Mouse (Mus musculus) cerebellum, adult 8-10 months (tissue): ENCODE measurements around the gene Tmem266.
A peak's percentile ranks its signal among the peaks of the same experiment; 100 is the strongest.

Experiments
- DNase-seq: peaks from one replicate; pipeline ENCODE4 v3.0.0; 2022

Gene Tmem266

DNA sequence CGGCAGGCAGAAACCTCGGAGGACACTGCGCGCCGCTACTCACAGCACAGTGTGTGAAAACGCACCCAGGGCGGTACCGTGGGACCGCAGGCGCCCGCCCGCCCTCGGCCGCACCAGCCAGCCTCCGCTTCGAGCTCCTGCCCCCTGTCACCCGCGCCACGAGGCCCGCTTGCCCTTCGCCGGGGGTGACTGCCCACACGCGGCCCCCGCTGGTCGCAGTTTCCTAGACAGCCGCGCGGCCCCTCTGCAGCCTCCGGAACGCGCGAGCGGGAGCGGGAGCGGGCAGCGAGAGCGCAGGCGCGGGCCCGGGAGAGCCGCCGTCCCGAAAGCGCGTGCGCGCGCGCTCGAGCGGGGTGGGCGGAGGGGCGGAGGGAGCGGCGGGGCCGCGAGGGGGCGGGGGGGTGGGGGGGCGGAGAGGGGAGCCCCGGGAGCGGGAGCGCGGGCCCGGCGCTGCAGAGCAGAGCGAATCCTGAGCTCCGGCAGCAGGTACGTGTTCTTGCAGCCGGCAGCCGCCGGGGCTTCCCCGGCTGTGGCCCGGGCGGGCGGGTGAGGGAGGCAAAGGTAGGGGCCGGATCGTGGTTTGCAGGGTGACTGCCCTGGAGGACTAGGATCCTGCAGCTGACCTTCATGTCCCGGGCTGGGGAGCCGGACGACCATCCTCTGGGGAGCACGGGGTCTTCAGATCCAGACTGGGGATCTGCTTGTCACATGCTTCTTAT lies at the start of gene Tmem266, which contains the start of gene Nrg4:
Gene Tmem266 (plus strand): TSS at position 399 of the 719 bp plus-strand sequence.
Gene Nrg4 (minus strand): TSS at position 330 of the 719 bp plus-strand sequence.
- DNase-seq: peak; percentile 88

DNA sequence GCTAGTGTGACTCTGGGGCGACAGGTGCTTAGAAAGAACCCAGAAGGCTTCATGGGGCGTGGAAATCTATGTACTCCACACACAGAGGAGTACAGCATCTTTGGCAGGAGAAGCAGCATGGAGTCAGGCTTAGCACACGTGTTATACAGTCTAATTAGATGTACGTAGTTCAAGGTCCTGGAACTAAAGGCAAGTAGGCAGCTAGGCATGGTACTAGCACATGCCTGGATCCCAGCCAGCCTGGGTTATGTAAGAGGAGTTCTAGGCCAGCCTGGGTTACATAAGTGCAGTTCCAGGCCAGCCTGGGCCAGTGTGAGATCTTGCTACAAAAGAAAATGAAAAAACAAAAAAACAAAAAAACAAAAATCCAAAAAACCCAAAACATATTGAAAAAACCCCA lies 49.2 kb upstream of the Tmem266 start:
- peak; percentile 89 for DNase-seq

DNA sequence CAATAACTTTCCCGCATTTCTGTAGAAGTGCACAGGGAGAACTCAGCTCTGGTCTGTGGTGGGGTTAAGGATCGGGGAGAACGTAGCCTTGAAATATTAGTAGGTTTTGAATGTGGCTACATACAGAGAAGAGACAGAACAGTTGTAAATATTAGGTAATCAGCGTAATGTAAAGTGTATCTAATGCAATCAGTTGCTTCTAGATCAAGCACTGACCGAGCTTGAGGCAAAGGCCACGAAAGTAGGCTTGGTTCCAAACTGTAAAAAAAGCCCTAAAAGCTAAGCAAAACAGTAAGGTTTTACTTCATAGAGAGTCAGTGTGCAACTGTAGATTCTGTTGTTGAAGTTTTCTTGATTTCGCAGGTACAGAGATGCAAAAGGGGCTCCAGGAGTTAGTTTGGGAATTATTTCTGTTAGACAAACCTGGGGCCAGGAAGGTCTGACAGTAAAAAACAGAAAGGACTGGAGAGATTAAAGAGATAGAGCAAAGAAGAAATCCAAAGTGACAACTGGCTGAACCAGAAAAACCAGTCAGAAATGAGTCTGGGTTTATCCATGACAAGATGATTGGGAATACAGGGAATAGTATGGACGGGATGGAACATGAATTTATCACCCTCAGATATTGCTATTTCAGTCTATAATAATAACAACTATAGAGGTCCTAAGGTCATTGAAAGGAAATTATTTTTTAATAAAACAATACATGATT lies 47.4 kb upstream of the Tmem266 start:
- no peak for DNase-seq

DNA sequence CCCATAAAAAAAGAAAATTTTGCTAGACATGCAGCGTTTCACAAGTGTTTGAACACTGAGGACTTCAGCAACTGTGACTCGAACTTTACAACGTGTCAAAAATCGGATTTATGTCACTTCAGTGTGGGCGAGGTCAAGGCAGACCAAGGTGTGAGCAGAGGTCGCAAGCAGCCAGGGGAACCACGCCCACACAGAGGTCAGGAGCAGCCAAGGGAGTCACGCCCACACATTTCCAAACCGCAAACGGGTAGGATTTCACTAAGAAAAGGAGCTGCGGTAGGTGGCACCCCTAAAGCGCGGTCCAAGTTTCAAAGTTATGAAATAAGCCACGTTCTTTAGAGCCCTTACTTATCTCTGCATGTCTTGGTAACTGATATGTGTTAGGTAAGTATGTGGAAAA lies 43.2 kb upstream of the Tmem266 start:
- DNase-seq: no peak

DNA sequence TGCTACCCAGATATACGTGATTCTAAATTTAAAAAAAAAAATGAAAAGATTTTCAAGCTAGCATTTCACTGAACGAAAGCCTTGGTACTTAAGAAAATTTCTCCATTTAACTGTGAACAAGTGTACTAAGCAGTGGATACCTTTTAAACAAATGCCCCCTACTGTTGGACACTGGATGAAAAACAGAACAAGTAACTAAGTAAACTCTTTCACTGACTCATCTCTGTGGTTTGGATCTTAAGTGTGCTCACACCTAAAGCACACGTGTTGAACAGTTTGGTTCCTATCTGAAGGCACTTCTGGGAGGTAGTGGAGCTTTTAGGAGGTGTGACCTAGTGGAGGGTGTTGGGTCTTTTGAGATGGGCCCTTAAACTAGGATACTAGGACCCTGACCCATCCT lies 41.5 kb upstream of the Tmem266 start:
- no peak for DNase-seq

DNA sequence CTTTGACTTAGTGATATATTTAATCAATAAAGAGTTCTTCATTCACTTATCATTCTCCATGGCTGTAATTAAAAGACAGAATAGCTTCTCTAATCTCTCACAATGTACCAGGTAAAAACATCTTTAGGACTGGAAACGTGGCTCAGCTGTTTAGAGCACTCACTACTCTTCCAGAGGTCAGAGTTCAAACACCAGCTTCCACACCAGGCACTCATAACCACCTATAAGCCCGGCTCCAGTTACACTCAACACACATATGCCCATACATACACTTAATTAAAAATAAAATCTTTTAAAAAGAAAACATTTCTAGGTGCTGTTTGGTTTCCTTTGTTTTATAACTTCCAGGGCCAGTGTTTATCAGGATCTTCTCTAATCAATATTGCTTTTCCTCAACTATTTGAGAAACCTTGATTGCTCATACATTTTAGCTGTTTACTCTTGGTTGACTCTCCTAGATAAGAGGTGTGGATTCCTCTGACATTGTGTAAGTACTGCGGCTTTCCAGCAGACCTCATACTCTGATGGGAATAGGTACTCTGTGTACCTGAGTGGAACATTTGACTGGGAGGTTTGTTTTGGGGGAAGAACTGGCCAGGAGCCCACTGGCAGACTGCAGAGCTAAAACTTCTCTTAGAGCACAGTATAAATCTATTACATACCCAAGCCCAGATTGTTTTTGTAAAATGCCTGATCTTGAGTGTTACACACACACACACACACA lies 37.1 kb upstream of the Tmem266 start:
- DNase-seq: no peak

DNA sequence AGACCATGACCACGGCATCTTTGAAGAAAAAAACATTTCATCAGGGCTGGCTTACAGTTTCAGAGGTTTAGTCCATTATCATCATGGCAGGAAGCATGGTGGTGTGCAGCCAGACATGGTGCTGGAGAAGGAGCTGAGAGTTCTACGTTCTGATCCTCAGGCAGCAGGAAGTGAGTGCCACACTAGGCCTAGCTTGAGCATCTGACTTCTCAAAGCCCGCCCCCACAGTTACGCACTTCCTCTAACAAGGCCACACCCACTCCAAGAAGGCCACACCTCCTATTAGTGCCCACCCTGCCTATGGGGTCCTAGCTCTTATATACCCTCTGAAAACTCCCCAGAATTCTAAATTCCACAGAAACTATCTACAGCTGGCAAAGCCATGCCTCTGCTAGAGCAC lies 34.7 kb upstream of the Tmem266 start:
- no peak for DNase-seq

DNA sequence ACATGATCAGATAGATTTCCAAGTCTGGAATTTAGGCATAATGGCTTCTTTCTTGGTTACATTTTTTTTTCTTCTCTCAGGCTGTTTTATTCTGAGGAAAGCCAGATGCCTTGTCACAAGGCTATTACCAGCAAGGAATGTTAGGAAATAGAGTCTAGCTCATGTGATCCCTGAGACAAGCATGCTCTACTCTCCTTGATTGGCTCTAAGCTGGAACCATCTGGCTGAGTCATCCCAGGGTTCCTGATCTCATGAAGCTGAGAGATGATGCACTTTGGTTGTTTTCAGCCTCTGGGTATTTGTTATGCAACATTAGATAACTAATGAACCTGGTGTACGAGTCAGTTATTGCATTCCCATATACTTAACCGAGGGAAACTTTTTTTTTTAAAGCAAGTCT lies 30.5 kb upstream of the Tmem266 start:
- no peak for DNase-seq

DNA sequence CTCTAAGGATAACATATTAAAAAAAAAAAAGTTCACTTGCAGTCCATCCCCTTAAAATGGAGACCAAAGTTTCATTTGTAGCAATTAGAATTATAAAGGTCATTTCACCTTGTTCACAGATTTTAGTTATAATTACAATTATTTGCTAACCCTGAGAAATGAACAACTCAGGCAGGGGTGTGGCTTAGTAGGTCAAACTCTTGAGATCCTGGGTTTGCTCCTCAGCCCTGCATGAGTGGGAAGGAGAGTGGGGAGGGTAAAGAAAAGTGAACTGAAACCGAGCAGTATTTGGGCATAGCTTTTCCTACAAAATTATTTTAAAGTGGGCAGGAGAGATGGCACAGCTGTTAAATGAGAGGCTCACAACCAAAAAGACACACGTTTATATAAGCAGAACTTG lies 19.6 kb upstream of the Tmem266 start:
- no peak for DNase-seq

DNA sequence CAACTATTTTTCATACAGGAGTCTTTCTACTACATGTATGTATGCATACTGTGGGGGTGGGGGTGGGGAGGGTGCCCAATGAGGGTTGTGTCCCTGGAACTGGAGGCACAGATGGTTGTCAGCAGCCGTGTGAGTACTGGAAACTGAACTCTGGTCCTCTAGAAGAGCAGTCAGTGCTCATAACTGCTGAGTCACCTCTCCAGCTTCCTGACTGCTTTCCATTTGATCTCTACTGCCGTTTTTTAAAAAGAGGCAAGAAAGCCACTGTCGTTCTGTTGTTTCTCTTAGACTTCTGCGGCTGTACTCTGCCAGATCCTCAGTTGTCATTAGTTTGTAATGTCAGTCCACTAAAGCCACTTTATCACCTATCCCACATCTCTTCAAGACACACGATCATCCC lies 19.2 kb upstream of the Tmem266 start:
- no peak for DNase-seq

DNA sequence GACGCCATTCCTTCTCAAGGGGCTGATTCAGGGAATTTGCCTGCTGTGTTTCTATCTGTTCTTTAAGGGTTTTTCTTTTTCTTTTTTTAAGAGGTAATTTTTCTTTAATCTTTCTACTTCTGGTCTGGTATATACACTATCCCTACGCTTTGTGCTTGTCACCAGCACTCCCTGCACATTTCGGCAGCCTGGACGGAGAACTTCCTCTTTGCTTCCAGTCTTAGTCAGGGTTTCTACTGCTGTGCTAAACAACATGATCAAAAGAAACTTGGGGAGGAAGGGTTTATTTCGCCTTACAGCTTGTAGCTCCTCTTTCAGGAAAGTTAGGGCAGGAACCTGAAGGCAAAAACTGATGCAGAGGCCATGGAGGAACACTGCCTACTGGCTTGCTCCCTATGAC lies 18.3 kb upstream of the Tmem266 start:
- DNase-seq: no peak

DNA sequence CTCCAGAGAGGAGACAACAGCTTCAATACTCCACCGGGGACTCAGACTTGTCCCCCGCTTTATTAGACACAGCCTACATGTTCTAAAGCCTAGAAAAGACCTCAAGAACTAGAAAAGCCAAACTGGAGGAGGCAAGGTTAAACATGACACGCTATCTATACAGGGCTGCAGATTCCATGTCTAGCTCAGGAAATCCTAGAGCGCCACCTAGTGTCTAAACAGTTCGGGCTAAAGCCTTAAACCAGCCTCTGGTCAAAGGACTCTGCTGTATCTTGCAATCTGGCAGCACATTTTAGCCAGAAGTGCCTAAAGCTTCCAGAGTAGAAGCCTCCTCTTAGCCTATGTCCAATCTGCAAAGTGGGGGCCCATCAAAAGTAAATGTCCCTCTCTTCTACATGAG lies 15.2 kb upstream of the Tmem266 start:
- peak; percentile 88 for DNase-seq

DNA sequence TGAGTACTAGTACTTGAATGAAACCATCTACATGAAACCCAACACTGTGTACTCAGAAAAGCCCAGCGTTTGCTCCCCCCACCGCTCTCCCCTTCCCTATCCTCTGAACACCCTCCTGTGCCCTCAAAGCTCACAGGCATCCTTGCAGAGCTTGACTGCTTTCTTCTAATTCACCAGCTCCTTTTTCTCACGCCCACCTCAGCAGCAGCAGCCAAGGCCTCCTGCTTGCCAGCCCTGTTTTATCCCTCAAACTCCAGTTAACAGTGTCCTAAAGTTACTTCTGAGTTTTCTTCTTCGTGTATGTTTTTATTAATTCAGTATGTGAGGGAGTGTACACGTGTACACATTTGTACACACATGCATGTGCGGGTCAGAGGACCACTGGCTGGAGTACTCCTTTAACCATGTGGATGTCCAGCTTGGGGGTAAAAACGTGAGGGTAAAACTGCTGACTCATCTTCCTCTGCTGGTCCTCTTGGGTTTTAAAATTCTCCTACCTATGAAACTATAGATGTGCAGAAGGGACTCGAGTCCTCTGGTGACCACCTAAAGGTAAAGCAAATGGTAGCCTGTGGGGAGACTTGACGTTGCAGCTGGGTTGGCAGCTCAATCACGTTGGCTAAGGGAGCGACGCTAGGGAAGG lies 13.0 kb upstream of the Tmem266 start:
- no peak for DNase-seq

DNA sequence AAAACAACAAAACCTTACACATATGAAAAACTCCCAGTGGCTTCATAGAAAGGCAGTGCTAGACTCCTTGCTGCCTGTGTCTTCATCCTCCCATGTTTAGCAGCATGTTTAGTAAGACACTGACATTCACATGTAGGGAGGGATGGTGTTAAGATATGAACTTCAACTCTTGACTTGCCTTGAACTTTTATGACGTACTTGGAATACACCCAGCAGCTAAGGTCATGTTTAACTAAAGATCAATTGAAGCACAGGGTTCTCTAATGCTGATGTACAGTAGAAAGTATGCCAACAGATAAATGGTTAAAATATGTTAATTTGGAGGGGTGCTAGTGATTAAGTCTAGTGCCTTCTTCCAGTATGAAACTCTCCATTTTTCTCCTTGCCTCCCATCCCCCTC lies 4.1 kb upstream of the Tmem266 start:
- no peak for DNase-seq

DNA sequence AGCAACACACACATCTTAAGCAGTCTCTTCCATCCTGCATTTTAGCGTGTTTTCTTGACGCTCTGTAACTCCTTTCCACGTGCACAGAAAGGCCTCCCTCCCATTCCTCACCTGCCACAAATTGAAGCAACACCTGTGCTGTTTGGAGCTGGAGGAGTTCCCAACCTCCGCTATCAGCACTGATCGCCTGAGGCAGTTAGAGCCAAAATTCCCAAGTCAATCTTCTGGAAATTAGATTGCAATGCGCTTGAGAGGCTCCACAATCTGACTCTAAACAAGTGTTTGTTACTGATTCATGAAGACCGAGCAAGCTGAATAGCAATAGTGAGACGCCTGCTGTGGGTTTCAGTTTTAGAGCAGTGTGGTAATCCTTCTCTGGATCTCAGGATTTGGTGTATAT lies 2.6 kb upstream of the Tmem266 start:
- DNase-seq: peak; percentile 57

DNA sequence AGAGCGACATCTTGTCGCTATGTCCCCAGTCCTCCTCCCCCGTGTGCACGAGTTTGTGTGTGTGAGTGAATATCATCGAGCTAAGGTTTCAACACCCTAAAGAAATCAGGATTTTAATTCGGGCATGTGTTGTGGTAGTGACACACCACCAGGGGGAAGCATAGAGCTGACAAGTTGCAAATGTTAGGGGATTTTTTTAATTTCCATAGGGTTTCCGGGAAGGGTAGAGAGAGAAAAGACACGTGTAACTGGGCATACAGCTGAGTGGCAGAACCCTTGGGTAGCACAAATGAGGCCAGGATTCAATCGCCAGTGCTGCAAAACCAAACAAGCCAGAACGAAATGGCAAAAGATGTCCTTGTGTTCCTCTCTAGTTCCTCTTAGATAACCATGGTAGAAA lies 2.2 kb upstream of the Tmem266 start:
- DNase-seq: peak; percentile 71

DNA sequence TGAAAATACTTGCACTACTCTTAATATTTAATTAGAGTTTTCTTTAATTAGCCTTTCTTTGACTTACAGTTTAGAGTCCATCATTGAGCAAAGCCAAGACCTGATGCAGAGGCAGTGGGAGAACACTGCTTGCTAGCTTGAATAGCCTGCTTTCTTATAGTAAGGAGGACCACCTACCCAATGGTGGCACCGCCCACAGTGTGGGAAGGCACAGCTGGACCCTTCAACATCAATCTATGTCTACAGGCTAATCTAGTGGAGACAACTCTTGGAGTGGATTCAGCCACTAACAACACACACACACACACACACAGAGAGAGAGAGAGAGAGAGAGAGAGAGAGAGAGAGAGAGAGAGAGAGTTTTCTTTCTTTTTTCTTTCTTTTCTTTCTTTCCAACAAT lies 1.7 kb upstream of the Tmem266 start:
- peak; percentile 28 for DNase-seq

DNA sequence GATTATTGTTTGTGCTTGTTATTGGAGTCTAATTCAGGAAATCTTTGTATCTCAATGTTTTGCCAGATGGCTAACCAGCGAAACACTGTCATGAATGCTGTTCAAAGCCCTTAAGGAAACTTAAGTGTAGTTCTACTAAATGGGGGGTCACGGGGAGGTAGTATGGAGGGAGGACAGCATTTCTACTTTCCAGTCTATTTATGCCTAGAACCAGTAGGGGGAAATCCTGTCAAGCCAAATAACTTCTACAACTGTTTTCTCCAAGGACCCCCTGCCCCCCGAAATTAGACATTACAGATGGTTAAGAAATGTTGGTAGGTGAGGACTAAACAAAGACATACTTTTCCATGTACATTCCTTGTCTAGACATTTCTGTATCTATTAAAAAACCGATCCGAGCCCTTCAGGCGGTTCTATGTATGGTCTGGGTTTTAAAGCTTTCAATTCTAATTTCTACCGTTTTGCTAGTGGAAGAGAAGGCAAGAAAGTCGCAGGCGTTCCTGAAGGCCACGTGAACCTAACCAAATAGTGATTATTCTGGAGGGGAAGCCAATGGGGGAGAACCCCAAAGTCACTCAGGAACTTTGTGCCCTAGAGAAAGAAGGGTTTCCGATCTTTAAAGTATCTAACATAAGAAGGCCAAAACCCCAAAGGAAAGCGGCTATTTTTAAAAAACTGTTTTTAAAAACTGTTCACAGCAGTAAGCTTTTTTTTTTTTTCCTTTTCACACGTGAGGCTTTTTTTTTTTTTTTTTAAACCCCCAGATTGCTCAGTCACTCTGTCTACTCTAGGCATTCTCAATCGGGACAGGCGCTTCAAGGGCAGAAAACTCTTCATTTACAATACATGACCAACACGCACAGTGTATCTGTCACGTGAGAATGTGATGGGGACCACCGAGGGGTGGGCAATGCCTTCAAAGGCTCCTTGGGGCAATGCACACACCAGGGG lies 874 bp upstream of the Tmem266 start:
- DNase-seq: peak; percentile 32

DNA sequence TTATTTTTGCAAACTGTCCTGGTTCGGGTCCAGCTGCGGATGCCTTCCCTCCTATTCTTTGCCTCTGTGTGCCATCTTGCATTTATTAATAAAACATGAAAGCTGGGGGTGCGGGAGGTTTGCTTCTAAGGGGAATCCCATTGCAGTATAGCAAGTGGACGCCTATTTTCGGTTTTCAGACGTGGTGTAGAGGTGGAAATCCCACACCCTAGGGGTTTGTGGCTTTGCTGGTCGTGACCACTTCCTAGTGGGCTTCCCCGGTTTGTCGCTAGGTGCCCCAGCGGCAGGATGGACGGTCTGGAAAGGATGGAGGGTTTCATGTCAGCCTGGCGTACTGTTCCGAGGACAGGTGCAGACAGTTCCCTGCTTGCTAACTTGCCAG lies 512 bp downstream of the Tmem266 start:
- DNase-seq: peak; percentile 67

DNA sequence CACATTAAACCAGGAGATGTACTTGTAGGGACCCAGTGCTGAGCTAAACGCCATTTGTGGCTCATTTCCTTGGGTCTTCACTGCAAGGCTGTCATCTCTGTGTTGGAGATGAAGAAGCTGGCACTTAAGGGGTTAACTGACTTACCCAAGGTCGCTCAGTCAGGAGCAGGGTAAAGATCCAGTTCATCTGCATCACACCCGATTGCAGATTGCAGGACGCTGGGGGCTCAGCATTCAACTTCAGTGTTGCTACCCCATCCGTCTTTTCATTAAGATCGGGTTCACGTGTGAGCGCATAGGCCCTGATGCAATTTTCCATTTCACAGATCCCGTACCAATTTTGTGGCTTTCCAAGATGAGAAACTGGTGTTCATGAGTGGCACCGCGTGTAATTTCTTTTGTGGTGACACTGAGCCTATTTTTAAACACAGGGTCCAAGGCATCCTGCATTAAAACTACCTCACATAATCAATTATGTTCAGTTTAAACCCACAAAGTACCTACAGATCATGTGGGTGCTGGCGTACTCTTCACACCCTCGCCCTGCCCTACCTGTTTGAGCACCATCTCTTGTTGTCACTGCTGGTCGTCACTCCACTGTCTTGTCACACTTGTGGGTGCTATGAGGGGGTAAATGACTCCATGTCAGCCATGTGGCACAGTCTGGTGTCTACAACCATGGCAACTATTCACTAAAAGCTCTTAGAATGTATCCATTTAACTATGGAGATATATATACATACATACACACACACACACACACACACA lies 1.6 kb downstream of the Tmem266 start:
- DNase-seq: no peak

DNA sequence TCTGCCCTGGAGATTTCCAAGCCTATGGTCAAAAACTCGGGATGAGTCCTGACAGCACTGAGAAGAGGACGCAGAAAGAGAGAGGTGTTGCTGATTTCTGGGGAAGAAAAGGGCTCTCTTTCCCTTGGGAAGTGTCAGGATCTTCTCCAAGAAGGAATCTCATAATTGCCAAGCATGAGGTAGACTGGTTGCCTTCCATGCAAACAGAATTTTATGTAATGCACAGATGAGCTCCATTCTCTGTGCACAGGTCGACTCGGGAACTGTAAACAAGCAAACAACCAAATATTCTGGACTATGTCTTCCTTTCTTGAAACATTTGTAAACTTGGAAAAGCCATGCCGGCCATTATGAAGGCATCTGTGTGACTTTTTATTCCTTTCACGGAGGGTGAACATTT lies 2.7 kb downstream of the Tmem266 start:
- DNase-seq: peak; percentile 48
